25 mouse cellular contexts compared by ENCODE assay signal in genomic region chr11:110403602-110404001, GRCm38 (mm10).
"Had no signal": no experiment of that assay in that cellular context is flagged by ENCODE, and none has a peak within 500 bp of the region (broad histone marks: within the 10 kb centered on the region; RNA-seq: fewer than 3 reads in every experiment).

No protein-coding gene starts in this region.

- H3K27me3 ChIP-seq: heart, embryonic 13.5 days; heart, embryonic 15.5 days; hindbrain, embryonic 13.5 days; hindbrain, embryonic 15.5 days; kidney, embryonic 15.5 days; limb, embryonic 12.5 days had no signal

- H3K36me3 ChIP-seq: heart, embryonic 13.5 days; heart, embryonic 15.5 days; hindbrain, embryonic 13.5 days; hindbrain, embryonic 15.5 days; kidney, embryonic 15.5 days; limb, embryonic 12.5 days had no signal

- H3K4me3 ChIP-seq: gastrocnemius, adult 2 months; heart, adult 2 months; heart, embryonic 13.5 days; heart, embryonic 15.5 days; hindbrain, embryonic 13.5 days; hindbrain, embryonic 15.5 days; kidney, embryonic 15.5 days; left cerebral cortex, adult 2 months; limb, embryonic 10.5 days; limb, embryonic 12.5 days had no signal

- H3K9ac ChIP-seq: heart, embryonic 13.5 days; heart, embryonic 15.5 days; hindbrain, embryonic 13.5 days; hindbrain, embryonic 15.5 days; kidney, embryonic 15.5 days; limb, embryonic 12.5 days had no signal

- DNase-seq: gastrocnemius, adult 2 months; gastrocnemius, postnatal 10 days; gastrocnemius, postnatal 25 days; heart, adult 2 months; heart, postnatal 14 days; heart, postnatal 36 days; kidney, adult 11 months; kidney, adult 2 months; kidney, adult 9 months; kidney, postnatal 14 days; kidney, postnatal 36 days; liver had no signal

- H3K27ac ChIP-seq: heart, adult 2 months; heart, embryonic 13.5 days; heart, embryonic 15.5 days; hindbrain, embryonic 13.5 days; hindbrain, embryonic 15.5 days; hindbrain, postnatal 0 days; kidney, embryonic 15.5 days; kidney, postnatal 0 days; left cerebral cortex, adult 2 months; limb, embryonic 10.5 days; limb, embryonic 12.5 days had no signal

- ATAC-seq: hindbrain, postnatal 0 days; intestine, embryonic 16.5 days had no signal

- H3K4me2 ChIP-seq: heart, embryonic 11.5 days; heart, embryonic 13.5 days; heart, embryonic 15.5 days; hindbrain, embryonic 13.5 days; hindbrain, embryonic 15.5 days; kidney, embryonic 15.5 days; limb, embryonic 12.5 days; liver, embryonic 11.5 days had no signal

- H3K9me3 ChIP-seq: heart, embryonic 13.5 days; heart, embryonic 15.5 days; hindbrain, embryonic 13.5 days; hindbrain, embryonic 15.5 days; kidney, embryonic 15.5 days; limb, embryonic 10.5 days; limb, embryonic 12.5 days had no signal
